Mouse (Mus musculus): ENCODE results near the gene Pdzk1.

Pdzk1 gene

GRCm38 (mm10) chr3:96880385-96880784 lies 51.3 kb downstream of the Pdzk1 start:
- in situ Hi-C loops (cut with MboI; ENCODE audit: low sequenced_read_pairs): no loop called here

DNA sequence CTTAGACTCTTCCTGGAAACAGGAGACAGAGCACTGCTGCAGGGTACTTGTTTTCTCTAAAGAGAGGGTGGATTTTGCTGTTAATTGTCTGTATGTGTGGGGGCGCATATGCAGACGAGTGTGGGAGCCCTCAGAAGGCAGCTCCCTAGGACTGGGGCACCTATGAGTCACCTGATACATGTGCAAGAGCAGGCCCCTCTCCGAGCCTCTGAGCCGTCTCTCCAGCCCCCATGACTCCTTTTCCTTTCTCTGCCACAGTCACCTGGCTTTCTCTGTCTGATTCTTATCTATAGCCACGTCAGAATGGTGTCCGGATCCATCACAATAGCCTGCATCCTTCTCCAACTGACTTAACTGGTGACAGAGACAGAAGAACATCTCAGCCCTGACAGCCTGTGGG lies 52.5 kb downstream of the Pdzk1 start:
- in situ Hi-C loops (cut with MboI; ENCODE audit: low sequenced_read_pairs): no loop called here

GRCm38 (mm10) chr3:96882061-96882849 lies 53.2 kb downstream of the Pdzk1 start:
- in situ Hi-C loops (cut with MboI; ENCODE audit: low sequenced_read_pairs): no loop called here

- in situ Hi-C loops (cut with MboI; ENCODE audit: low sequenced_read_pairs): no loop called here
Measured at GRCm38 (mm10) chr3:96883690-96884089, 54.6 kb downstream of the Pdzk1 start.

GRCm38 (mm10) chr3:96902336-96902999 lies 73.4 kb downstream of the Pdzk1 start:
- in situ Hi-C loops (cut with MboI; ENCODE audit: low sequenced_read_pairs): no loop called here

DNA sequence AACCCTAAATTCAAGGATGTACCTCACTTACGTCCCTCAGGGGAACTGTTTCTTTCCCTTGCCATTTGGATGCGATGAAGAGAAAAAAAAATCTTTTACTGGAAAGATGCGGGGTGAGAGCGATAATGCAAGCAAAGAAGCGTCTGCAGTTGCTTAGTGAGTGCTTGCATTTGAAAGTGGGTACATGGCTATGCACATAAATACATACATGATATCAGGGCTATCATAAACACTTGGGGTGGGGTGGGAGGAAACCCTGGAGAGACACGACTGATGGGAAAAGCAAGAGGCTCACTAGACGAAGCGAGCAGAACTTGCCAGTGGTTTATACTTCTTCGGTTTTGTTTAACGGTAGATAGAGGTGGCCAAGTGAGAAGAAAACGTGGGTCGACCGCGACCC lies 75.3 kb downstream of the Pdzk1 start, which contains the start of gene Gja5:
Gene Gja5 (plus strand): TSS at position 301 of the 400 bp plus-strand sequence.
- in situ Hi-C loops (cut with MboI; ENCODE audit: low sequenced_read_pairs): no loop called here

GRCm38 (mm10) chr3:96904851-96905541 lies 75.9 kb downstream of the Pdzk1 start, which contains the start of gene Gpr89:
TSS of gene Gpr89 (minus strand) at chr3:96905346.
- in situ Hi-C loops (cut with MboI; ENCODE audit: low sequenced_read_pairs): no loop called here

DNA sequence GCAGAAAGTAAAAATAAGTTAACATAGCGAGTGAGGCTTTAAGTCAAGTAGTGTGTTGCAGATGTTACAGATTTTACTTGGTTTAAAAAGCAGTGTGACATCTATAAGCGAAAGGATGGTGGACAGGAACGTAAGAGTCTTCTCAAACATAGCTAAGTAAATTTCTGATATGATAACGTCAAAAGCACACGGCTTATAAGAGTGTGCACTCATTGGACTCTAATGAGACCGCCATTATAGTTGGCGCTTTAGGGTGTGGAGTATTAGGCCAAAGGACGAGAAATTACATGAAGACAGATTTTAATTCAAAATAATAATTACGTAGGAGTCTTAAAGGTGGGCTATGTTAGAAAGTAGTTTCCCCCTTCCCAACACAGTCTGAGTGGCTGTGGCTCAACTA lies 76.5 kb downstream of the Pdzk1 start:
- in situ Hi-C loops (cut with MboI; ENCODE audit: low sequenced_read_pairs): no loop called here

All from CH12F3 (cell line).